Mouse (Mus musculus) kidney, embryonic 14.5 days (tissue): ENCODE measurements at regions not wholly inside any gene's neighbourhood (a gene's known extent, or its start where the extent isn't known, plus 50 kb on each side); places are given as distances from the start of the nearest gene placed in this dataset.

Source experiments
- ATAC-seq: fragments of 200-750 bp; cut with Nextera tagmentation; 2 replicates; pipeline ENCODE4 v1.8.0; 2017; ENCODE audit warnings: moderate number of reproducible peaks, mild to moderate bottlenecking, moderate TSS enrichment, moderate library complexity; ENCODE audit not compliant: low FRiP score, low TSS enrichment
- H3K27ac ChIP-seq: fragments of 300-500 bp; sonication (generic); 2 replicates; pipeline ENCODE4 v1.5.1; 2014; ENCODE audit warnings: low read depth, mild to moderate bottlenecking, low read length, moderate library complexity, mixed read lengths
- H3K27me3 ChIP-seq: fragments of 300-500 bp; sonication (generic); 2 replicates; pipeline ENCODE4 v1.6.1; 2014; ENCODE audit warnings: mild to moderate bottlenecking, low read length; ENCODE audit not compliant: control insufficient read depth, insufficient read depth
- H3K36me3 ChIP-seq: fragments of 300-500 bp; sonication (generic); 2 replicates; pipeline ENCODE4 v1.6.1; 2014; ENCODE audit warnings: low read length, mixed read lengths; ENCODE audit not compliant: control insufficient read depth, insufficient read depth
- H3K4me1 ChIP-seq: fragments of 300-500 bp; sonication (generic); 2 replicates; pipeline ENCODE4 v1.6.1; 2014; ENCODE audit warnings: low read length, mixed read lengths; ENCODE audit not compliant: control insufficient read depth, insufficient read depth
- H3K4me2 ChIP-seq: fragments of 300-500 bp; sonication (generic); replicated peaks from 2 replicates; pipeline ENCODE4 v1.6.1; 2014; ENCODE audit warnings: low read depth, mild to moderate bottlenecking, low read length
- H3K4me3 ChIP-seq: fragments of 300-500 bp; sonication (generic); 2 replicates; pipeline ENCODE4 v1.5.1; 2014; ENCODE audit warnings: mild to moderate bottlenecking, low read length
- H3K9ac ChIP-seq: fragments of 300-500 bp; sonication (generic); 2 replicates; pipeline ENCODE4 v1.6.1; 2014; ENCODE audit warnings: low read depth, mild to moderate bottlenecking, low read length, moderate library complexity
- H3K9me3 ChIP-seq: fragments of 300-500 bp; sonication (generic); 2 replicates; pipeline ENCODE4 v1.6.1; 2016; ENCODE audit warnings: low read length; ENCODE audit not compliant: control insufficient read depth
- WGBS: fragments of 180-500 bp; shearing (Covaris S2); extraction: QIAGEN DNeasy Blood & Tissue Kit; methylation state at CpG from one replicate; pipeline ENCODE4 v1.1.7; 2014; 5-methylcytosine and 5-hydroxymethylcytosine counted together

GRCm38 (mm10) chr6:108717681-108718080 lies 57.3 kb downstream of the Bhlhe40 start:
- 31% methylated on average over 3 of the region's 4 CpGs for WGBS
- Histone ChIP-seq H3K36me3 (no peaks in the 10 kb centered on the region), H3K27ac (no peak overlapping the region), H3K4me1 (no peaks in the 10 kb centered on the region), H3K9ac (no peak overlapping the region), H3K4me3 (no peak overlapping the region), H3K9me3 (no peaks in the 10 kb centered on the region), H3K27me3 (no peaks in the 10 kb centered on the region), H3K4me2 (no peak overlapping the region)
- no peak for ATAC-seq

- no peak overlapping the region for H3K27ac ChIP-seq
- WGBS, result 91% methylated on average over 3 of the region's 3 CpGs
- H3K36me3 ChIP-seq, result no peaks in the 10 kb centered on the region
- H3K27me3 ChIP-seq, result no peaks in the 10 kb centered on the region
- H3K9me3 ChIP-seq, result no peaks in the 10 kb centered on the region
- no peak overlapping the region for H3K9ac ChIP-seq
- no peaks in the 10 kb centered on the region for H3K4me1 ChIP-seq
- H3K4me2 ChIP-seq, result no peak overlapping the region
- ATAC-seq, result no peak
- no peak overlapping the region for H3K4me3 ChIP-seq
These were observed 58.5 kb downstream of the Bhlhe40 start for GRCm38 (mm10) chr6:108718887-108719286.

GRCm38 (mm10) chr6:108719977-108720376 lies 59.5 kb downstream of the Bhlhe40 start:
- H3K4me2 ChIP-seq, result no peak overlapping the region
- no peaks in the 10 kb centered on the region for H3K4me1 ChIP-seq
- H3K27ac ChIP-seq, result no peak overlapping the region
- no peaks in the 10 kb centered on the region for H3K27me3 ChIP-seq
- WGBS, result 51% methylated on average over 4 of the region's 4 CpGs
- no peak overlapping the region for H3K4me3 ChIP-seq
- no peak for ATAC-seq
- no peak overlapping the region for H3K9ac ChIP-seq
- H3K9me3 ChIP-seq, result no peaks in the 10 kb centered on the region
- no peaks in the 10 kb centered on the region for H3K36me3 ChIP-seq

- WGBS, result 94% methylated on average over 3 of the region's 3 CpGs
- no peaks in the 10 kb centered on the region for H3K36me3 ChIP-seq
These were observed 60.5 kb downstream of the Bhlhe40 start for GRCm38 (mm10) chr6:108720978-108721377.

GRCm38 (mm10) chr6:108721557-108721956 lies 61.1 kb downstream of the Bhlhe40 start:
- no peak overlapping the region for H3K27ac ChIP-seq
- H3K9ac ChIP-seq, result no peak overlapping the region
- H3K4me1 ChIP-seq, result no peaks in the 10 kb centered on the region
- H3K36me3 ChIP-seq, result no peaks in the 10 kb centered on the region
- H3K4me3 ChIP-seq, result no peak overlapping the region
- no peaks in the 10 kb centered on the region for H3K9me3 ChIP-seq
- no peak overlapping the region for H3K4me2 ChIP-seq
- WGBS, result 84% methylated on average over 4 of the region's 4 CpGs
- no peak for ATAC-seq
- no peaks in the 10 kb centered on the region for H3K27me3 ChIP-seq

More at GRCm38 (mm10) chr6:108720978-108721377, 60.5 kb downstream of the Bhlhe40 start:
- no peaks in the 10 kb centered on the region for H3K27me3 ChIP-seq
- no peak overlapping the region for H3K27ac ChIP-seq
- H3K4me3 ChIP-seq, result no peak overlapping the region
- no peaks in the 10 kb centered on the region for H3K4me1 ChIP-seq
- H3K9ac ChIP-seq, result no peak overlapping the region
- no peak overlapping the region for H3K4me2 ChIP-seq
- no peak for ATAC-seq
- no peaks in the 10 kb centered on the region for H3K9me3 ChIP-seq

- H3K4me1 ChIP-seq, result no peaks in the 10 kb centered on the region
- H3K9ac ChIP-seq, result no peak overlapping the region
- no peaks in the 10 kb centered on the region for H3K27me3 ChIP-seq
- WGBS, result 18% methylated on average over 2 of the region's 2 CpGs
- H3K4me2 ChIP-seq, result no peak overlapping the region
- H3K9me3 ChIP-seq, result no peaks in the 10 kb centered on the region
- H3K4me3 ChIP-seq, result no peak overlapping the region
- 0 out of 2 replicates have a peak, but pooled peaks have one; percentile 15 for ATAC-seq
- no peak overlapping the region for H3K27ac ChIP-seq
- no peaks in the 10 kb centered on the region for H3K36me3 ChIP-seq
These were observed 59.7 kb upstream of the Arl8b start for GRCm38 (mm10) chr6:108723236-108723635.

- ATAC-seq, result peak; percentile 53; the same call in 1 of the 2 replicates
- H3K27ac ChIP-seq, result no peak overlapping the region
- no peak overlapping the region for H3K9ac ChIP-seq
- H3K27me3 ChIP-seq, result no peaks in the 10 kb centered on the region
- no peaks in the 10 kb centered on the region for H3K4me1 ChIP-seq
- H3K4me2 ChIP-seq, result no peak overlapping the region
- H3K4me3 ChIP-seq, result no peak overlapping the region
- 49% methylated on average over 2 of the region's 2 CpGs for WGBS
- H3K36me3 ChIP-seq, result no peaks in the 10 kb centered on the region
- H3K9me3 ChIP-seq, result no peaks in the 10 kb centered on the region
These were observed 59.1 kb upstream of the Arl8b start for GRCm38 (mm10) chr6:108723751-108724150.

GRCm38 (mm10) chr6:108731107-108731630 lies 51.7 kb upstream of the Arl8b start:
- H3K27me3 ChIP-seq, result no peaks in the 10 kb centered on the region
- no peak overlapping the region for H3K4me2 ChIP-seq
- 76% methylated on average over 9 of the region's 9 CpGs for WGBS
- no peaks in the 10 kb centered on the region for H3K4me1 ChIP-seq
- no peak overlapping the region for H3K27ac ChIP-seq
- no peaks in the 10 kb centered on the region for H3K9me3 ChIP-seq
- no peak for ATAC-seq
- no peak overlapping the region for H3K9ac ChIP-seq
- H3K4me3 ChIP-seq, result no peak overlapping the region
- no peaks in the 10 kb centered on the region for H3K36me3 ChIP-seq
